10 mouse cellular contexts compared by ENCODE assay signal in the genomic region with DNA sequence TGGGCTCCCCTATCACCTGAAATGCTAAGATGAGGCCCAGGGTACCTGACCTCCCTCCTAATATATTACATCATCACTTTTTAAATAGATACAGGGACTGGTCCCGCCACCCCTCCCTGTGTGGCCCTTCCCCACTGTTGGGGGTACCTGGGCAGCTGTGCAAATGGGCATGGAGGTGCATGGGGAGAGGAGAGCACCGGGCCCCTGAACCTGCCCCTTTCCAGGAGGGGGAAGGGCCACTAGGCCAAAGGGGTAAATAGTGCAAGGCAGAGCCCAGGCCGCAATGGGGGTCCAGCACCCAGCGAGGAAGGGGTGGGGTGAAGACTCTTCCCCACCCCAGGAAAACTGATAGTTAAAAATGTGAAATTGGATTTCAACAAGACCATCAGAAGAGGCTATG. TPM values are rescaled to one million over a fixed set of nuclear protein-coding genes. Genes with fewer than 3 reads are reported as not detected.
A peak's percentile ranks its signal among the peaks of the same experiment; 100 is the strongest.
DNase-seq lines count a peak whose midpoint lies in the region; ATAC-seq and TF ChIP-seq lines count a peak whose summit lies in the region.
"Had no signal": no experiment of that assay in that cellular context is flagged by ENCODE, and none has a peak within 500 bp of the region (broad histone marks: within the 10 kb centered on the region; RNA-seq: fewer than 3 reads in every experiment).

No protein-coding gene starts in this region.

- H3K9me3 ChIP-seq in hindbrain, embryonic 10.5 days = no peaks in the 10 kb centered on the region
- no peaks in the 10 kb centered on the region for H3K9me3 ChIP-seq in hindbrain, embryonic 12.5 days (replicated peaks)
- no peaks in the 10 kb centered on the region for H3K9me3 ChIP-seq in hindbrain, embryonic 11.5 days (ENCODE audit: control insufficient read depth, low read length)
- no peaks in the 10 kb centered on the region for H3K9me3 ChIP-seq in midbrain, embryonic 14.5 days (ENCODE audit: control insufficient read depth, low read length)
- H3K9me3 ChIP-seq: megakaryocyte, embryonic 14.5 days had no signal

- WGBS in hindbrain, embryonic 10.5 days = 67% methylated on average over 4 of the region's 4 CpGs
- 64% methylated on average over 4 of the region's 4 CpGs for WGBS in hindbrain, embryonic 12.5 days
- 75% methylated on average over 4 of the region's 4 CpGs for WGBS in hindbrain, embryonic 11.5 days
- WGBS in midbrain, embryonic 14.5 days = 72% methylated on average over 4 of the region's 4 CpGs

- no peak overlapping the region for H3K9ac ChIP-seq in hindbrain, embryonic 12.5 days
- no peak overlapping the region for H3K9ac ChIP-seq in hindbrain, embryonic 11.5 days (ENCODE audit: low read depth, low read length)
- peak overlapping the region; percentile 66; the same call in 1 of the 2 replicates for H3K9ac ChIP-seq in midbrain, embryonic 14.5 days (replicated peaks; ENCODE audit: low read length)

- no peaks in the 10 kb centered on the region for H3K27me3 ChIP-seq in hindbrain, embryonic 10.5 days (ENCODE audit: insufficient read depth, poor library complexity, severe bottlenecking)
- peaks cover 3% of the 10 kb centered on the region for H3K27me3 ChIP-seq in hindbrain, embryonic 12.5 days
- no peaks in the 10 kb centered on the region for H3K27me3 ChIP-seq in hindbrain, embryonic 11.5 days (ENCODE audit: control insufficient read depth, insufficient read depth, low read length)
- no peaks in the 10 kb centered on the region for H3K27me3 ChIP-seq in midbrain, embryonic 14.5 days (ENCODE audit: control insufficient read depth, insufficient read depth, low read length)

- no peak for TF ChIP-seq POLR2A in cortical plate, adult 2 months (IDR thresholded peaks at IDR 0.05; ENCODE audit: extremely low read depth, insufficient read depth, low read length)

- peak overlapping the region; percentile 65 for H3K4me3 ChIP-seq in hindbrain, embryonic 10.5 days
- H3K4me3 ChIP-seq in hindbrain, embryonic 12.5 days = no peak overlapping the region
- H3K4me3 ChIP-seq in cortical plate, adult 2 months (ENCODE audit: insufficient read depth, low read length) = peak overlapping the region; percentile 47; the same call in 1 of the 2 replicates
- no peak overlapping the region for H3K4me3 ChIP-seq in hindbrain, embryonic 11.5 days (ENCODE audit: low read depth, low read length)
- H3K4me3 ChIP-seq in midbrain, embryonic 14.5 days (replicated peaks; ENCODE audit: low read depth, low read length) = no peak overlapping the region

- no peak; the same call in 1 of the 2 replicates for ATAC-seq in hindbrain, embryonic 12.5 days (ENCODE audit: low FRiP score)
- ATAC-seq in hindbrain, embryonic 11.5 days (ENCODE audit: low FRiP score) = peak; percentile 28
- ATAC-seq in midbrain, embryonic 14.5 days (ENCODE audit: low FRiP score, low TSS enrichment) = peak; percentile 26; the same call in 1 of the 2 replicates

- no peak for TF ChIP-seq CTCF in cortical plate, adult 2 months (IDR thresholded peaks at IDR 0.05; ENCODE audit: extremely low read depth, insufficient read depth, low read length)

- H3K27ac ChIP-seq in hindbrain, embryonic 10.5 days = peak overlapping the region; percentile 93
- no peak overlapping the region for H3K27ac ChIP-seq in hindbrain, embryonic 12.5 days
- H3K27ac ChIP-seq in cortical plate, adult 2 months (ENCODE audit: insufficient read depth, low read length) = no peak overlapping the region
- H3K27ac ChIP-seq in hindbrain, embryonic 11.5 days (ENCODE audit: low read depth, low read length) = no peak overlapping the region
- no peak overlapping the region for H3K27ac ChIP-seq in midbrain, embryonic 14.5 days (replicated peaks; ENCODE audit: low read depth, low read length)

- peaks cover 18% of the 10 kb centered on the region; the same call in 1 of the 2 replicates for H3K36me3 ChIP-seq in hindbrain, embryonic 10.5 days
- H3K36me3 ChIP-seq in hindbrain, embryonic 12.5 days = no peaks in the 10 kb centered on the region
- H3K36me3 ChIP-seq in hindbrain, embryonic 11.5 days (ENCODE audit: control insufficient read depth, insufficient read depth, low read length) = no peaks in the 10 kb centered on the region
- no peaks in the 10 kb centered on the region for H3K36me3 ChIP-seq in midbrain, embryonic 14.5 days (ENCODE audit: control insufficient read depth, insufficient read depth, low read length)

- intact Hi-C loops in left cerebral cortex, postnatal 4 days (cut with DNase I) = no loop called here

- peaks cover 25% of the 10 kb centered on the region for H3K4me1 ChIP-seq in hindbrain, embryonic 10.5 days (replicated peaks)
- peaks cover 13% of the 10 kb centered on the region for H3K4me1 ChIP-seq in hindbrain, embryonic 12.5 days
- H3K4me1 ChIP-seq in cortical plate, adult 2 months (ENCODE audit: control insufficient read depth, insufficient read depth, low read length) = peaks cover 2% of the 10 kb centered on the region; the same call in 1 of the 2 replicates
- H3K4me1 ChIP-seq in hindbrain, embryonic 11.5 days (replicated peaks; ENCODE audit: control insufficient read depth, insufficient read depth, low read length) = no peaks in the 10 kb centered on the region
- peaks cover 11% of the 10 kb centered on the region; the same call in 1 of the 2 replicates for H3K4me1 ChIP-seq in midbrain, embryonic 14.5 days (ENCODE audit: control insufficient read depth, insufficient read depth, low read length)

- H3K4me2 ChIP-seq in hindbrain, embryonic 12.5 days (replicated peaks) = no peak overlapping the region
- H3K4me2 ChIP-seq in hindbrain, embryonic 11.5 days (replicated peaks; ENCODE audit: low read depth, low read length) = no peak overlapping the region
- H3K4me2 ChIP-seq in midbrain, embryonic 14.5 days (ENCODE audit: low read length) = peak overlapping the region; percentile 84

- DNase-seq in hindbrain, embryonic 10.5 days (ENCODE audit: low spot score) = no peak
- no peak for DNase-seq in hindbrain, embryonic 11.5 days (ENCODE audit: low spot score)
- DNase-seq in midbrain, embryonic 14.5 days = no peak
- DNase-seq in left cerebral cortex, postnatal 4 days = no peak
- DNase-seq in cerebellum, adult 11 months = no peak
- DNase-seq in lung, postnatal 4 days = no peak

RNA-seq across cellular contexts. Expression of a gene that starts 12.8 kb away (rescaled TPM):
- polyA plus RNA-seq in hindbrain, embryonic 10.5 days (2016; fragmentation: Nextera tagmentation; extraction: Ambion mirVana) = 0.09 and 0.33 TPM in 2 replicates
- polyA plus RNA-seq in hindbrain, embryonic 12.5 days (2016; fragmentation: Nextera tagmentation; extraction: Ambion mirVana) = 0.71 and 0.76 TPM in 2 replicates
- 0.06 TPM in 1 of 2 replicates, not detected in the other for polyA plus RNA-seq in cortical plate, adult 2 months (2012; rRNA removed)
- 0.28 and 0.63 TPM in 2 replicates for polyA plus RNA-seq in hindbrain, embryonic 11.5 days (2014; fragmentation: Nextera tagmentation; extraction: Ambion mirVana)
- polyA plus RNA-seq in midbrain, embryonic 14.5 days (2014; fragmentation: Nextera tagmentation; extraction: Ambion mirVana) = 0.54 and 0.55 TPM in 2 replicates
- total RNA-seq in left cerebral cortex, postnatal 4 days (2021) = under 1 TPM; 0.22 to 0.97 TPM
- total RNA-seq: granulocyte monocyte progenitor cell, adult 5-6 weeks had no signal

RNA-seq across cellular contexts. Expression of a gene that starts 16.1 kb away (rescaled TPM):
- polyA plus RNA-seq in hindbrain, embryonic 10.5 days (2016; fragmentation: Nextera tagmentation; extraction: Ambion mirVana) = 0.34 TPM in 1 of 2 replicates, not detected in the other
- 0.12 and 0.29 TPM in 2 replicates for polyA plus RNA-seq in hindbrain, embryonic 12.5 days (2016; fragmentation: Nextera tagmentation; extraction: Ambion mirVana)
- polyA plus RNA-seq in cortical plate, adult 2 months (2012; rRNA removed) = 0.61 and 0.75 TPM in 2 replicates
- 0.14 and 0.27 TPM in 2 replicates for polyA plus RNA-seq in hindbrain, embryonic 11.5 days (2014; fragmentation: Nextera tagmentation; extraction: Ambion mirVana)
- polyA plus RNA-seq in midbrain, embryonic 14.5 days (2014; fragmentation: Nextera tagmentation; extraction: Ambion mirVana) = 0.14 and 0.36 TPM in 2 replicates
- total RNA-seq in left cerebral cortex, postnatal 4 days (2021) = under 1 TPM; 0.74 to 0.92 TPM
- total RNA-seq: granulocyte monocyte progenitor cell, adult 5-6 weeks had no signal

RNA-seq across cellular contexts. Expression of a gene that starts 16.7 kb away (rescaled TPM):
- 0.47 and 0.73 TPM in 2 replicates for polyA plus RNA-seq in hindbrain, embryonic 10.5 days (2016; fragmentation: Nextera tagmentation; extraction: Ambion mirVana)
- 0.74 and 0.80 TPM in 2 replicates for polyA plus RNA-seq in hindbrain, embryonic 12.5 days (2016; fragmentation: Nextera tagmentation; extraction: Ambion mirVana)
- 14.7 and 18.7 TPM in 2 replicates for polyA plus RNA-seq in cortical plate, adult 2 months (2012; rRNA removed)
- 0.47 and 1.2 TPM in 2 replicates for polyA plus RNA-seq in hindbrain, embryonic 11.5 days (2014; fragmentation: Nextera tagmentation; extraction: Ambion mirVana)
- 0.42 and 0.47 TPM in 2 replicates for polyA plus RNA-seq in midbrain, embryonic 14.5 days (2014; fragmentation: Nextera tagmentation; extraction: Ambion mirVana)
- total RNA-seq in left cerebral cortex, postnatal 4 days (2021) = 1 to 10 TPM; 3.3 to 3.8 TPM

RNA-seq across cellular contexts. Expression of a gene that starts 24.8 kb away (rescaled TPM):
- 1.7 TPM in 1 of 2 replicates, not detected in the other for polyA plus RNA-seq in hindbrain, embryonic 10.5 days (2016; fragmentation: Nextera tagmentation; extraction: Ambion mirVana)
- polyA plus RNA-seq in hindbrain, embryonic 12.5 days (2016; fragmentation: Nextera tagmentation; extraction: Ambion mirVana) = 1.0 and 1.5 TPM in 2 replicates
- 5.1 and 5.9 TPM in 2 replicates for polyA plus RNA-seq in cortical plate, adult 2 months (2012; rRNA removed)
- 0.22 and 0.95 TPM in 2 replicates for polyA plus RNA-seq in hindbrain, embryonic 11.5 days (2014; fragmentation: Nextera tagmentation; extraction: Ambion mirVana)
- polyA plus RNA-seq in midbrain, embryonic 14.5 days (2014; fragmentation: Nextera tagmentation; extraction: Ambion mirVana) = 0.53 TPM in 1 of 2 replicates, not detected in the other
- 1 to 10 TPM in 1 of 2 experiments, under 1 TPM in 1; 0.54 to 4.5 TPM for total RNA-seq in left cerebral cortex, postnatal 4 days (2021)

RNA-seq across cellular contexts. Expression of a gene that starts 28.0 kb away (rescaled TPM):
- polyA plus RNA-seq in hindbrain, embryonic 10.5 days (2016; fragmentation: Nextera tagmentation; extraction: Ambion mirVana) = 36.4 and 38.1 TPM in 2 replicates
- 40.3 and 41.9 TPM in 2 replicates for polyA plus RNA-seq in hindbrain, embryonic 12.5 days (2016; fragmentation: Nextera tagmentation; extraction: Ambion mirVana)
- 170 and 178 TPM in 2 replicates for polyA plus RNA-seq in cortical plate, adult 2 months (2012; rRNA removed)
- polyA plus RNA-seq in hindbrain, embryonic 11.5 days (2014; fragmentation: Nextera tagmentation; extraction: Ambion mirVana) = 17.8 TPM in 2 replicates
- polyA plus RNA-seq in midbrain, embryonic 14.5 days (2014; fragmentation: Nextera tagmentation; extraction: Ambion mirVana) = 32.2 and 36.2 TPM in 2 replicates
- 10 to 100 TPM; 84.1 to 91.0 TPM for total RNA-seq in left cerebral cortex, postnatal 4 days (2021)

Comparison
In these comparisons a context has a peak if more than half of its experiments do, and no peak if none do; other contexts are left out.
1. H3K4me3 ChIP-seq: peak in hindbrain, embryonic 10.5 days (single experiment) and cortical plate, adult 2 months (single experiment); none in hindbrain, embryonic 12.5 days (single experiment), hindbrain, embryonic 11.5 days (single experiment) and midbrain, embryonic 14.5 days (single experiment).